Mouse (Mus musculus): ENCODE measurements around the gene Tpst1.

DNA sequence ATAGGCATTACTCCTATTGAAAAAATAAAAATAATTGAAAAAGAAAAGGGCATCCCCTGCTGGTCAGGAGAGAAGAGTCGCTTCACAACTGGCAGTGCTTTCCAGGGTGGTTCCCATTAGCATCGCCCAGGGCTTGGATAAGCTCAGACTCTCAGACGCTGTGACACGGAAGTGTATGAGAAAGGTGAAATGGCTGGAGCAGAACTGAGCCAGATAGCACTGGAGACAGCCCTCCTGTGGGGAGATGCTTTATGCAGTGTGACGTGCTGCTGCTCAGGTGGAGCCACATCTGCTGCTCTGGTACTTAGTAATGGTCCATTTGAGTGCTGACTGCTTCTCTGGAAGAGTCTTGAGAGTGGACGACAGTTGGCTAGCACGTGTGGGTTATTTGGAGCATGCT lies 107.2 kb downstream of the Tpst1 start:
- TF ChIP-seq CTCF (IDR thresholded peaks at IDR 0.05; ENCODE audit: extremely low read depth, insufficient read depth, low read length) (no peak), POLR2A (IDR thresholded peaks at IDR 0.05; ENCODE audit: extremely low read depth, insufficient read depth, low read length) (no peak)

Measured in cortical plate, adult 2 months (tissue).